Mouse (Mus musculus) cortical plate, adult 2 months (tissue): ENCODE results near the gene Tbce. TPM values are rescaled to one million over a fixed set of nuclear protein-coding genes. Genes with fewer than 3 reads are reported as not detected.

ENCODE experiments used
- H3K27ac ChIP-seq: fragments of 200-500 bp; 2 replicates; pipeline ENCODE4 v1.5.1; 2012; ENCODE audit warnings: low read length, control low read depth, inconsistent platforms; ENCODE audit not compliant: insufficient read depth
- H3K4me1 ChIP-seq: fragments of 200-500 bp; 2 replicates; pipeline ENCODE4 v1.6.1; 2011; ENCODE audit warnings: low read length; ENCODE audit not compliant: control insufficient read depth, insufficient read depth
- H3K4me3 ChIP-seq: fragments of 200-500 bp; 2 replicates; pipeline ENCODE4 v1.5.1; 2011; ENCODE audit warnings: mild to moderate bottlenecking, low read length, control low read depth; ENCODE audit not compliant: insufficient read depth
- CTCF ChIP-seq: fragments of 200-500 bp; IDR thresholded peaks from 2 replicates; pipeline ENCODE4 v1.5.1; 2011; ENCODE audit warnings: mild to moderate bottlenecking, control low read depth, low read length; ENCODE audit not compliant: insufficient read depth; ENCODE audit errors: extremely low read depth
- POLR2A ChIP-seq: fragments of 200-500 bp; IDR thresholded peaks from 2 replicates; pipeline ENCODE4 v1.6.1; 2011; ENCODE audit warnings: mild to moderate bottlenecking, low read length, control low read depth; ENCODE audit not compliant: insufficient read depth; ENCODE audit errors: extremely low read depth
- polyA plus RNA-seq: library from polyadenylated mRNA; depleted of rRNA; stranded (reverse); fragments of >200 nt; gene quantifications from 2 replicates; pipeline ENCODE4 v1.2.3, GENCODE M21; 2012; rRNA removed

Gene Tbce
- 178 and 208 TPM in 2 replicates for polyA plus RNA-seq

GRCm38 (mm10) chr13:14039292-14039965, at the start of gene Tbce:
Gene Tbce, minus strand, starts transcription at chr13:14039638.
- TF ChIP-seq CTCF (no peak), POLR2A (peak; percentile 86)
- Histone ChIP-seq H3K4me1 (no peaks in the 10 kb centered on the region; the same call in 1 of the 2 replicates), H3K27ac (peak within 1 kb of the TSS; percentile 93), H3K4me3 (peak within 1 kb of the TSS; percentile 77)

DNA sequence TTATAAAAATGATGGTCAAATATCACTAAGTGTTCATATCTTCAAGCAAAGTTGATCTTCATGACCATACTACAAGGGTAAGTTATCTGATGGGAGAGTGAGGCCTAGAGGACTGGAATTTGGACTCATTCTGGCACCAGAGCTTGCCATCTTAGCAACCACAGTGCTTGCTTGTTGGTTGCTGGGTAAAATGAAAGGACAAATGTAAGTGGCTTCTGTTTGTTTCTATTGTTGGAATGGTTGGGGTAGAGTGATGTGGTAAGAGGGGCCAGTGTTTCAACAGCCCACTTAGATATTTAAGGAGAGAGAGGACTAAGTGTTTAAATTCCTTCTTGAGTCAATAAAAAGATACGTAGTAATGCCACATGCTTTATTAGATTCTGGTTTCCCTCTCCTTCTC, 49.2 kb upstream of the Tbce start:
- Histone ChIP-seq H3K27ac (no peak overlapping the region), H3K4me3 (no peak overlapping the region), H3K4me1 (no peaks in the 10 kb centered on the region)
- TF ChIP-seq POLR2A (no peak), CTCF (no peak)

DNA sequence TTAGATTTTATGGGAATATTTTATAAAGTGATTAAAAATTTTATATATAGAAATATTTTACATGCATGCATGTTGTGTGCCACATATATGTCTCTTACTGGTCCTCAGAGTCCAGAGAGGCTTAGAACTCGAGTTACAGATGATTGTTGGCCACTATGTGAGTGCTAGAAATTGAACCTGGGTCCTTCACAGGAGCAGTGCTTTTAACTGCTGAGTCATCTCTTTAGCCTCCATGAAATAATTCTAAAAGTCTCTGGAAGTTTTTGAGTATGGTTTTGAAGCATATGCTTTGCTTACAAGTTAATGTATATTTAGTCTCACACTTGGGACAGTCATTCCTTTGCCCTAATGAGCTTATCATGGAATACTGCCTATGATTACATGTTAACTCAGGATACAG, 35.9 kb upstream of the Tbce start:
- H3K4me3 ChIP-seq: no peak overlapping the region
- H3K27ac ChIP-seq: no peak overlapping the region
- TF ChIP-seq CTCF: no peak
- no peaks in the 10 kb centered on the region for H3K4me1 ChIP-seq

DNA sequence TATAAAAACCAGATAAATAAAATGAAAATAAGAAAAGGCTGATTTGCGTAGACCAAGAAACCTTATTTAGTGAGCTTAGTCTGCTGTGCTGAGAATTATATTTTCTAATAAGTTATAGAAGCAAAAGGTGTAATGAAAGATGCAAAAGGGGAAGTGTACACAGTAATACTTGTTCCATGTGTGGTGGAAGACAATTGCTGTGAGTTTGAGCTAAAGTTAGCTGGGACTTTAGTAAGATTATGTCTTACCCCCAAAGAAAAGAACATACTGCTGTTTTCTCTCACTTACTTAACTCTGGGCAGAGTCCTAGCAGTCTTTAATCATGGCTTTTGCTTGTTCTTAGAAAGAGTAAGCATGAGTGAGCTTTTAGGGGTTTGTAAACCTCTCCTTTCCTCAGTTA, 34.9 kb upstream of the Tbce start:
- Histone ChIP-seq H3K4me3 (no peak overlapping the region), H3K27ac (no peak overlapping the region), H3K4me1 (no peaks in the 10 kb centered on the region)
- TF ChIP-seq CTCF (no peak), POLR2A (no peak)

DNA sequence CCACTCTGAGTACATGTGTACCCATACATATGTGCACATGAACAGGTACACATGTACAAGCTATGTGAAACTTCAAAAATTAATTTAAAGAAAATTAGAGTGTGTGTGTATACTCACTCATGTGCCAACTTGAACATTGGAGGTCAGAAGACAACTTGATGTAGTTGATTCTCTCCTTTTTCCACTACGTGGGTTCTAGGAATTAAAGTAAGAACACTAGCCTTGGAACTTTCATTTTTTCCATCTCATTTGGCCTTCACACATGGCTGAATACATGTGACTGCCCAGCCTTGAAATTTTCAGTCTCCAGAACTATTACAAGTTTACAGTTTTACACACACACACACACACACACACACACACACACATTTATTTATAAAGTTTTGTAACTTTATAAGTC, 29.9 kb upstream of the Tbce start:
- Histone ChIP-seq H3K27ac (no peak overlapping the region), H3K4me1 (no peaks in the 10 kb centered on the region), H3K4me3 (no peak overlapping the region)
- no peak for TF ChIP-seq CTCF

- TF ChIP-seq POLR2A (no peak), CTCF (no peak)
- H3K4me1 ChIP-seq: no peaks in the 10 kb centered on the region
- no peak overlapping the region for H3K4me3 ChIP-seq
- H3K27ac ChIP-seq: no peak overlapping the region
Observed at GRCm38 (mm10) chr13:14068035-14068434, 28.6 kb upstream of the Tbce start.

DNA sequence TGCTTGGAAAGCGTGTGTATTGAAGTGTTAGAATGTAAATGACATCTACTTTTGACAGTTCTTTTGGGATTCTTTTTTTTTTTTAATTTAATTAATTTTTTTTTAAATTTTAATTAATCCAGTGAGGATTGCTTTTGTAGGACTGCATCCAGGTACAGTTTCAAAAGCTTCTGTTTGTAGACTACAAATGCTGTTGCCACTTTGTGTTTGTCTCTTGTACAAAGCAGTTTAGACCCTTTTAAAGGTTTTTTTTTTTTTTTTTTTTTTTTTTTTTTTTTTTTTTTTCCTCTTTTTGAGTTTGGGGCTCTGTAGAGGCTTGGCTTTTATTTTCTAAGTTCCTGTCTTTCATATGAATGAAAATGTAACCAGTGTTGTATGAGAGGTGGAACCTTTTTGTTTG, 26.3 kb upstream of the Tbce start:
- Histone ChIP-seq H3K27ac (no peak overlapping the region), H3K4me1 (no peaks in the 10 kb centered on the region), H3K4me3 (no peak overlapping the region; the same call in 1 of the 2 replicates)
- TF ChIP-seq POLR2A (no peak), CTCF (no peak)

DNA sequence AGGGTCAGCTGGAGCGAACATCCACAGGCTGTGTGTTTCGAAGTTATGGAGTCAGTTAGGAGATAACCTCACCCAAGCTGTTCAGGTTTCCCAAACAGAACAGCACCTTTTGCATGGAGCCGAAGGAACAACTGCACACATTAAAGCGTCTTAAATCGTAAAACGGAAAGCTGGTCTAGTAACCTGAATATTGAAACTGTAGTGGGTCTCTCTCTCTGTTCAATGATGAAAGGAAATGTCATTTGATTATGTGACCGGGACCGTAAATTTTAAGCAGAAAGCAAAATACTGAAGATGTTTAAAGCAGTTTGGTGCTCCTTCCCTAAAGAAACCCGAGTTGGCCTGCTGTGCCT, 25.6 kb upstream of the Tbce start:
- TF ChIP-seq CTCF (no peak), POLR2A (no peak)
- Histone ChIP-seq H3K4me3 (peak overlapping the region; percentile 77), H3K27ac (no peak overlapping the region), H3K4me1 (no peaks in the 10 kb centered on the region)

DNA sequence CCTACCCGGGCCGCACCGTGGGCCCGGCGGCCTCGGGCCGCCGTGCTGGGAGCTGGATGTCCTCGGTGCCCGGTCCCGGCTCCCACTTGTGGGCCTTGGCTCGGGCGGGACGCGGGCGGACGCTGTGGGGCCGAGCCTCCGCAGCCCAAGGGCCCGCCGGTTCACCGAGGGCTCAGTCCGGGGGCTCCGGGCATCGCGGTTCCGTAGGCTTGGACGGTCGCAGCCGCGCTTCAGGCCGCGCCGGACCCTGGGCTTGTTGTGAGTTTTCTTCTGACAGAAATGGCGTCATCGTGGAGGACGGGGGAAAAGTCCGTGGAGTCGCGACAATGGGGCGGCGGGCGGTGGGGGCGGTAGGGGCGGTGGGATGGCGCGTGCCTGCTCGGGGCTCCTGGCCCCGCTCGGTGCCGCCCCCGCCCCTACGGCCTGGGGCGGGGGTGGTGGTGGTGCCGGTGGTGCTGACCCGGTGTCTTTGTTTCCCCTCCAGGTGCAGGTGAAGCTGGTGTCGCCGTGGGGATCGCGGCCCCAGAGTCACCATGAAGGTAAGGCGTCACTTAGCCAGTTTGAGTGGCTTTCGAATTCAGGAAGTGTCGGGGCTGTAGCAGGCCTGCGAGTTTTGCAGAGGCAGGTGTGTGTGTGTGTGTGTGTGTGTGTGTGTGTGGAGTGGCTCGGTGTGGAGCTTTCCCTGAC, 25.0 kb upstream of the Tbce start:
- peak overlapping the region; percentile 77 for H3K4me3 ChIP-seq
- no peak for TF ChIP-seq CTCF
- TF ChIP-seq POLR2A: no peak
- no peaks in the 10 kb centered on the region for H3K4me1 ChIP-seq

DNA sequence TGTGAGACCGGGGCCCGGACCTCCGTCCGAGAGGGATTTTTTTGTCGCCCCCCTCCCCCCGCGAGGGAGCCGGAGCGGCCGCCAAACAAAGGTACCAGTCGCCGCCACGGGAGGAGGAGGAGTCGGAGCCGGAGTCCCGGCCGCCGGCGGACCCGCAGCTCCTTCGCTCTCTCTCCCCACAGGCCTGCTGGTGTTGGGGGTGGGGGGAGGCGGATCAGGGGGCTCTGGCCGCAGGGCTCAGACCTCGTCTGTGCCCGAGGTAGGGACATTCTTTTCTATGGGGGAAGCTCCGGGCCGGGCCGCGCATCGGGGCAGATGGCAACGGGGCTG, 24.5 kb upstream of the Tbce start:
- peak overlapping the region; percentile 77 for H3K4me3 ChIP-seq
- H3K4me1 ChIP-seq: no peaks in the 10 kb centered on the region

More for the DNA sequence above, 25.0 kb upstream of the Tbce start:
- peak overlapping the region; percentile 72; the same call in 1 of the 2 replicates for H3K27ac ChIP-seq

More for the DNA sequence above, 24.5 kb upstream of the Tbce start:
- TF ChIP-seq POLR2A (no peak), CTCF (no peak)
- H3K27ac ChIP-seq: peak overlapping the region; percentile 51
